Mouse (Mus musculus) kidney, adult 10 weeks (tissue): ENCODE measurements around the gene Psme3. TPM values are rescaled to one million over a fixed set of nuclear protein-coding genes. Genes with fewer than 3 reads are reported as not detected.

Experiments used
- polyA plus RNA-seq: library from polyadenylated mRNA; stranded (reverse); fragments of 350-450 nt; fragmentation: Illumina TruSeq; extraction: RNeasy Lipid Tissue Mini Kit (QIAGEN cat#74804); gene quantifications from one replicate; pipeline ENCODE4 v1.2.3, GENCODE M21; 2014; ENCODE audit warnings: low read depth, low replicate concordance

Psme3 gene
- polyA plus RNA-seq, result 180 TPM

GRCm38 (mm10) chr11:101315665-101316500, at the start of gene Psme3:
Gene Psme3 (plus strand): TSS chr11:101316213.

GRCm38 (mm10) chr11:101278223-101279192, 37.5 kb upstream of the Psme3 start, which contains the start of the genes Cntd1 and Coa3:
Gene Cntd1 (plus strand): TSS chr11:101279012.
Gene Coa3 (minus strand): TSS chr11:101279114.

DNA sequence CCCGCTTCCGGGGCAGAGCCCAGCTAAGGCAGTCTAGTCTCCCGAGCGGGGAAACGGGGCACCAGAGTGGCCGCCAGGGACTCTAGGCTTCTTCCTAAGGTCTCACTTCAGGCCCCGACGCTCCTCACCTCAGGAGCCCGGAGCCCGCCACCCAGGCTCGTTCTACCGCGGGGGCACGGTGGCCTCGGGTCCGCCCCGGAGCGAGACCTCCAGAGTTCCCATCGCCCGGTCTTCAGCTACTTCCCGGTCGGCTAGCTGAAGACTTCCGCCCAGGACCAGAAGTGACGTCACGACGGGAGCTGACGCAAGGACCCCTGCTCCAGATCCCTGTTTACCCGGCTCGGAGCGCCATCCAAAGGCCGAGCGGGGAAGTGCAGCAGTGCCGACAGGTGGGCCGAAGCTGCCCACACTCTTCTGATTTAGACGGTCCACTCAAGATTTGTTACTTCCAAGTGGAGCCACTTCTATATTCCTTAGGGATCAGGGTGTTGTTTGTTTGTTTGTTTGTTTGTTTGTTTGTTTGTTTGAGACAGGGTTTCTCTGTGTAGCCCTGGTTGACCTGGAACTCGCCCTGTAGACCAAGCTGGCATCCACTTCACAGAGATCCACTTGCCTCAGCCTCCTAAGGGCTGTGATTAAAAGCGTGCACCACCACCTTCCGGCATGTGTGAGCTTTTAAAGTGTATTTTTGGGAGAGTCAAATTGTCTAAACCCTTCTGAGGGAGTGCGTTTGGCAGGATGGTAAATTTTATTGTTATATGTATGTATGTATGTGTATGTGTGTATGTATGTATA, 13.8 kb upstream of the Psme3 start, which contains the start of gene Becn1:
Gene Becn1, minus strand, starts transcription at position 283 of the 795 bp plus-strand sequence.

GRCm38 (mm10) chr11:101324763-101325162, 8.8 kb downstream of the Psme3 start, which contains the start of gene Aoc2:
Gene Aoc2 (plus strand): TSS chr11:101325063.

DNA sequence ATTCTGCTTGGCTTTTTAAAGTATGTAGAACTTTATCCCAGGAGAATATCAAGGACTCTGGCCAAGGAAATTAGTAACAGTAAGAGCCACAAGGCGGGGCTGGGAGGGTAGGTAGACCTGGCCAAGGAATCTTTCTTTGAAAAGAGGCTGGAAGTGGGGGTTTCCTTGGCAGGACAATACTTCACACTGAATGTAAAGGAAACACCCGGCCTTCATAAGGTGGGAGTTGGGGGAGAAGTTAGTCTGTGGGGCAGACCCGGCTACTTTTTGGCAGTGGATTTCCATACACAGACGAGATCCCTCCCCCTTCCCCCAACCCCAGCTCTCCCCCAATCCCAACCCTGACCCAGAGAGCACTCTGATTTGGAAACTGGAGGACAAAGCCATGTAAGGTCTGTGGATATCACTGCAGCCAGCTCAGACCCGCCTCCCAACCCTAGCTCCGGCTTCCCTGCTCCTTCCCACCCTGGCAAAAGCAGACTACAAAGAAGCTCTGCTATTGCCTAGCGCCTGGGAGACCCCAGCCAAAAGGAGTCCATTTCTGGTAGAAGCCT, 14.4 kb downstream of the Psme3 start, which contains the start of gene Aoc3:
Gene Aoc3, plus strand, starts transcription at position 235 of the 554 bp plus-strand sequence.

GRCm38 (mm10) chr11:101367326-101367935, 51.4 kb downstream of the Psme3 start, which contains the start of gene G6pc:
Gene G6pc (plus strand): TSS chr11:101367561.

Other genes with a start within 250 kb of the Psme3 start
- 0.32 TPM for gene Naglu, start 246.2 kb upstream of the Psme3 start, polyA plus RNA-seq
- gene Hsd17b1, start 237.8 kb upstream of the Psme3 start, polyA plus RNA-seq, result not detected
- gene Coasy, start 233.6 kb upstream of the Psme3 start, polyA plus RNA-seq, result 7.6 TPM
- 48.5 TPM for gene Mlx, start 228.9 kb upstream of the Psme3 start, polyA plus RNA-seq
- gene Psmc3ip, start 220.8 kb upstream of the Psme3 start, polyA plus RNA-seq, result 3.7 TPM
- gene Retreg3, start 196.3 kb upstream of the Psme3 start, polyA plus RNA-seq, result 37.4 TPM
- gene Tubg1, start 196.3 kb upstream of the Psme3 start, polyA plus RNA-seq, result 0.36 TPM
- not detected for gene Tubg2, start 160.3 kb upstream of the Psme3 start, polyA plus RNA-seq
- gene Cntnap1, start 145.7 kb upstream of the Psme3 start, polyA plus RNA-seq, result not detected
- not detected for gene Plekhh3, start 144.9 kb upstream of the Psme3 start, polyA plus RNA-seq
- not detected for gene Ccr10, start 140.8 kb upstream of the Psme3 start, polyA plus RNA-seq
- gene Ezh1, start 89.8 kb upstream of the Psme3 start, polyA plus RNA-seq, result 30.4 TPM
- 6.7 TPM for gene Ramp2, start 70.2 kb upstream of the Psme3 start, polyA plus RNA-seq
- gene Vps25, start 62.5 kb upstream of the Psme3 start, polyA plus RNA-seq, result 115 TPM
- 2.6 TPM for gene Wnk4, start 55.6 kb upstream of the Psme3 start, polyA plus RNA-seq
- gene Cntd1, start 37.2 kb upstream of the Psme3 start, polyA plus RNA-seq, result 4.6 TPM
- gene Coa3, start 37.1 kb upstream of the Psme3 start, polyA plus RNA-seq, result 13.9 TPM
- 96.1 TPM for gene Becn1, start 13.9 kb upstream of the Psme3 start, polyA plus RNA-seq
- gene Aoc2, start 8.8 kb downstream of the Psme3 start, polyA plus RNA-seq, result 0.28 TPM
- 2.3 TPM for gene Aoc3, start 14.4 kb downstream of the Psme3 start, polyA plus RNA-seq
- 542 TPM for gene G6pc, start 51.3 kb downstream of the Psme3 start, polyA plus RNA-seq
- 10.7 TPM for gene Aarsd1, start 101.4 kb downstream of the Psme3 start, polyA plus RNA-seq
- 0.81 TPM for gene Gm27029, start 108.6 kb downstream of the Psme3 start, polyA plus RNA-seq
- gene Rundc1, start 108.9 kb downstream of the Psme3 start, polyA plus RNA-seq, result 3.9 TPM
- gene Ptges3l, start 109.1 kb downstream of the Psme3 start, polyA plus RNA-seq, result 2.0 TPM
- gene Rpl27, start 126.1 kb downstream of the Psme3 start, polyA plus RNA-seq, result 36.8 TPM
- 0.93 TPM for gene Ifi35, start 132.2 kb downstream of the Psme3 start, polyA plus RNA-seq
- 4.5 TPM for gene Rnd2, start 148.8 kb downstream of the Psme3 start, polyA plus RNA-seq
- 1.5 TPM for gene Vat1, start 150.0 kb downstream of the Psme3 start, polyA plus RNA-seq
- 0.32 TPM for gene Brca1, start 235.7 kb downstream of the Psme3 start, polyA plus RNA-seq
- gene Nbr1, start 235.9 kb downstream of the Psme3 start, polyA plus RNA-seq, result 182 TPM